24 mouse cellular contexts compared by ENCODE assay signal in the genomic region with DNA sequence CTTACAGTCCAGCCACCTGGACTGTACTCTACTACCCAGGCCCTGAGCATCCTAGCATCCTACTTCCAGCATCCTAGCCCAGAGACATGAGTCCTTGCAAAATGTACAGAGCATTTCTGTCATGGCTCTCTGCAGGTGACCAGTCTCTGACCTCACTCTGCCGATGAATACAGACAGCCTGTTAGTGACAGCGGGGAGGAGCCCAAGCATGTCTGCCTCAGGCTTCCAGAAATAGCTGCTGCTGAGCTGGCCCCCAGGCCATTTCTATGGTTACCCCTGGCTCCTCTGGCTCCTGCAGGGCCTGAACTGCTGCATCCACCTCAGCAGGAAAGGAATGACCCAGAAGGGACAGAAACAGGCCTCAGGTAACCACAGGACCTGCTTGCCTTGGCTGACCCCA. TPM values are rescaled to one million over a fixed set of nuclear protein-coding genes. Genes with fewer than 3 reads are reported as not detected.
DNase-seq lines count a peak whose midpoint lies in the region; ATAC-seq lines count a peak whose summit lies in the region.
"Had no signal": no experiment of that assay in that cellular context is flagged by ENCODE, and none has a peak within 500 bp of the region (broad histone marks: within the 10 kb centered on the region; RNA-seq: fewer than 3 reads in every experiment).

No protein-coding gene starts in this region.

- 29% methylated on average over 2 of the region's 2 CpGs for WGBS in heart, embryonic 13.5 days
- WGBS in hindbrain, embryonic 10.5 days: 29% methylated on average over 2 of the region's 2 CpGs
- WGBS in hindbrain, embryonic 16.5 days: 28% methylated on average over 2 of the region's 2 CpGs
- WGBS in midbrain, embryonic 12.5 days: 84% methylated on average over 2 of the region's 2 CpGs
- WGBS in midbrain, embryonic 13.5 days: 50% methylated on average over 2 of the region's 2 CpGs
- WGBS in hindbrain, embryonic 14.5 days: 29% methylated on average over 2 of the region's 2 CpGs

- no peak for DNase-seq in heart, postnatal 25 days (ENCODE audit: low spot score)
- DNase-seq in hindbrain, embryonic 10.5 days (ENCODE audit: low spot score): no peak
- DNase-seq in retina, postnatal 1 day: peak; percentile 44
- no peak for DNase-seq in hindbrain, embryonic 14.5 days (ENCODE audit: low spot score)
- DNase-seq: adrenal gland, postnatal 10 days; B cell, adult 2 months; cerebellum, adult 8-10 months; cerebellum, postnatal 25 days; gastrocnemius, postnatal 14 days; heart, adult 18-20 months; kidney, adult 8-10 months; liver; lung, adult 2 months; lung, postnatal 10 days; right cerebral cortex, postnatal 25 days had no signal

- ATAC-seq in heart, embryonic 13.5 days (ENCODE audit: extremely low read depth, insufficient number of reproducible peaks, low FRiP score, low TSS enrichment): peak; percentile 47; the same call in 1 of the 2 replicates
- no peak for ATAC-seq in hindbrain, embryonic 16.5 days
- ATAC-seq in midbrain, embryonic 12.5 days (ENCODE audit: low FRiP score, low read depth): no peak
- ATAC-seq in midbrain, embryonic 13.5 days: no peak
- ATAC-seq in hindbrain, embryonic 14.5 days (ENCODE audit: low FRiP score): no peak
- ATAC-seq: forebrain, embryonic 13.5 days had no signal

- no peak overlapping the region for H3K4me3 ChIP-seq in heart, embryonic 13.5 days
- H3K4me3 ChIP-seq in hindbrain, embryonic 10.5 days: no peak overlapping the region
- H3K4me3 ChIP-seq in hindbrain, embryonic 16.5 days (ENCODE audit: low read length): no peak overlapping the region
- H3K4me3 ChIP-seq in midbrain, embryonic 12.5 days: no peak overlapping the region
- H3K4me3 ChIP-seq in midbrain, embryonic 13.5 days (replicated peaks): no peak overlapping the region
- H3K4me3 ChIP-seq in hindbrain, embryonic 14.5 days (replicated peaks; ENCODE audit: low read length): no peak overlapping the region
- H3K4me3 ChIP-seq: forebrain, embryonic 13.5 days; hindbrain, embryonic 13.5 days; stomach, embryonic 15.5 days had no signal

- H3K4me1 ChIP-seq in heart, embryonic 13.5 days: peaks cover 21% of the 10 kb centered on the region
- peaks cover 43% of the 10 kb centered on the region for H3K4me1 ChIP-seq in hindbrain, embryonic 10.5 days (replicated peaks)
- H3K4me1 ChIP-seq in hindbrain, embryonic 16.5 days (ENCODE audit: control insufficient read depth, insufficient read depth, low read depth, low read length): no peaks in the 10 kb centered on the region
- H3K4me1 ChIP-seq in midbrain, embryonic 12.5 days: peaks cover 11% of the 10 kb centered on the region; the same call in 1 of the 2 replicates
- H3K4me1 ChIP-seq in midbrain, embryonic 13.5 days (replicated peaks): 0 out of 2 replicates have a peak, but pooled peaks cover 4% of the 10 kb centered on the region
- no peaks in the 10 kb centered on the region for H3K4me1 ChIP-seq in hindbrain, embryonic 14.5 days (replicated peaks; ENCODE audit: control insufficient read depth, insufficient read depth, low read length)
- H3K4me1 ChIP-seq: stomach, embryonic 15.5 days had no signal

- H3K36me3 ChIP-seq in heart, embryonic 13.5 days: no peaks in the 10 kb centered on the region
- H3K36me3 ChIP-seq in hindbrain, embryonic 10.5 days: no peaks in the 10 kb centered on the region
- H3K36me3 ChIP-seq in hindbrain, embryonic 16.5 days (ENCODE audit: control insufficient read depth, insufficient read depth, low read length): no peaks in the 10 kb centered on the region
- no peaks in the 10 kb centered on the region for H3K36me3 ChIP-seq in midbrain, embryonic 12.5 days
- no peaks in the 10 kb centered on the region for H3K36me3 ChIP-seq in midbrain, embryonic 13.5 days
- no peaks in the 10 kb centered on the region for H3K36me3 ChIP-seq in hindbrain, embryonic 14.5 days (replicated peaks; ENCODE audit: control insufficient read depth, insufficient read depth)
- H3K36me3 ChIP-seq: hindbrain, embryonic 13.5 days; stomach, embryonic 15.5 days had no signal

- peak overlapping the region; percentile 12; the same call in 1 of the 2 replicates for H3K9ac ChIP-seq in heart, embryonic 13.5 days
- H3K9ac ChIP-seq in hindbrain, embryonic 16.5 days (ENCODE audit: low read depth, low read length): no peak overlapping the region
- H3K9ac ChIP-seq in midbrain, embryonic 12.5 days (replicated peaks): peak overlapping the region; percentile 20; the same call in 1 of the 2 replicates
- no peak overlapping the region for H3K9ac ChIP-seq in midbrain, embryonic 13.5 days (replicated peaks)
- H3K9ac ChIP-seq in hindbrain, embryonic 14.5 days: no peak overlapping the region
- H3K9ac ChIP-seq: forebrain, embryonic 13.5 days; hindbrain, embryonic 13.5 days; liver, embryonic 14.5 days; stomach, embryonic 15.5 days had no signal

- intact Hi-C loops in heart, postnatal 25 days (cut with DNase I): no loop called here

- H3K27me3 ChIP-seq in heart, embryonic 13.5 days (replicated peaks): no peaks in the 10 kb centered on the region
- peaks cover 81% of the 10 kb centered on the region for H3K27me3 ChIP-seq in hindbrain, embryonic 10.5 days (ENCODE audit: insufficient read depth, poor library complexity, severe bottlenecking)
- no peaks in the 10 kb centered on the region for H3K27me3 ChIP-seq in hindbrain, embryonic 16.5 days (replicated peaks; ENCODE audit: control insufficient read depth, insufficient read depth, low read length)
- peaks cover 12% of the 10 kb centered on the region for H3K27me3 ChIP-seq in midbrain, embryonic 12.5 days
- H3K27me3 ChIP-seq in midbrain, embryonic 13.5 days: no peaks in the 10 kb centered on the region; the same call in 1 of the 2 replicates
- 0 out of 2 replicates have a peak, but pooled peaks cover 4% of the 10 kb centered on the region for H3K27me3 ChIP-seq in hindbrain, embryonic 14.5 days (ENCODE audit: control insufficient read depth, insufficient read depth, low read length)
- H3K27me3 ChIP-seq: forebrain, embryonic 13.5 days; stomach, embryonic 15.5 days had no signal

- H3K4me2 ChIP-seq in heart, embryonic 13.5 days: no peak overlapping the region; the same call in 1 of the 2 replicates
- H3K4me2 ChIP-seq in hindbrain, embryonic 16.5 days (ENCODE audit: low read length): no peak overlapping the region
- H3K4me2 ChIP-seq in midbrain, embryonic 12.5 days (replicated peaks): no peak overlapping the region
- H3K4me2 ChIP-seq in midbrain, embryonic 13.5 days (replicated peaks): no peak overlapping the region
- H3K4me2 ChIP-seq in hindbrain, embryonic 14.5 days (replicated peaks): no peak overlapping the region
- H3K4me2 ChIP-seq: forebrain, embryonic 13.5 days; hindbrain, embryonic 13.5 days; stomach, embryonic 15.5 days had no signal

- H3K9me3 ChIP-seq in heart, embryonic 13.5 days: no peaks in the 10 kb centered on the region
- H3K9me3 ChIP-seq in hindbrain, embryonic 10.5 days: no peaks in the 10 kb centered on the region
- no peaks in the 10 kb centered on the region for H3K9me3 ChIP-seq in hindbrain, embryonic 16.5 days (ENCODE audit: control insufficient read depth, low read length)
- no peaks in the 10 kb centered on the region for H3K9me3 ChIP-seq in midbrain, embryonic 12.5 days
- no peaks in the 10 kb centered on the region for H3K9me3 ChIP-seq in midbrain, embryonic 13.5 days
- H3K9me3 ChIP-seq in hindbrain, embryonic 14.5 days (ENCODE audit: control insufficient read depth, low read length): no peaks in the 10 kb centered on the region
- H3K9me3 ChIP-seq: forebrain, embryonic 13.5 days; hindbrain, embryonic 13.5 days; stomach, embryonic 15.5 days had no signal

- peak overlapping the region; percentile 86 for H3K27ac ChIP-seq in heart, embryonic 13.5 days (replicated peaks)
- peak overlapping the region; percentile 23; the same call in 1 of the 2 replicates for H3K27ac ChIP-seq in hindbrain, embryonic 10.5 days
- H3K27ac ChIP-seq in hindbrain, embryonic 16.5 days (ENCODE audit: low read depth, low read length): no peak overlapping the region
- no peak overlapping the region for H3K27ac ChIP-seq in midbrain, embryonic 12.5 days (replicated peaks)
- no peak overlapping the region for H3K27ac ChIP-seq in midbrain, embryonic 13.5 days
- no peak overlapping the region for H3K27ac ChIP-seq in hindbrain, embryonic 14.5 days
- H3K27ac ChIP-seq: forebrain, embryonic 13.5 days; hindbrain, embryonic 13.5 days; liver, embryonic 14.5 days; macrophage; stomach, embryonic 15.5 days had no signal

RNA-seq across cellular contexts. Expression of gene Rasd1, which starts 6.9 kb away (rescaled TPM):
- 8.0 and 8.3 TPM in 2 replicates for polyA plus RNA-seq in heart, embryonic 13.5 days (2015; fragmentation: Nextera tagmentation; extraction: Ambion mirVana)
- total RNA-seq in heart, postnatal 25 days (2021): 1 to 10 TPM; 6.4 to 6.5 TPM
- polyA plus RNA-seq in hindbrain, embryonic 10.5 days (2016; fragmentation: Nextera tagmentation; extraction: Ambion mirVana): 1.6 and 2.9 TPM in 2 replicates
- polyA plus RNA-seq in hindbrain, embryonic 16.5 days (2015; fragmentation: Nextera tagmentation; extraction: Ambion mirVana): 1.4 TPM in 2 replicates
- polyA plus RNA-seq in midbrain, embryonic 12.5 days (2016; fragmentation: Nextera tagmentation; extraction: Ambion mirVana): 0.84 and 1.9 TPM in 2 replicates
- 0.72 and 1.3 TPM in 2 replicates for polyA plus RNA-seq in midbrain, embryonic 13.5 days (2015; fragmentation: Nextera tagmentation; extraction: Ambion mirVana)
- 0.97 and 1.3 TPM in 2 replicates for polyA plus RNA-seq in hindbrain, embryonic 14.5 days (2014; fragmentation: Nextera tagmentation; extraction: Ambion mirVana)

RNA-seq across cellular contexts. Expression of gene Med9, which starts 23.7 kb away (rescaled TPM):
- 42.6 and 48.2 TPM in 2 replicates for polyA plus RNA-seq in heart, embryonic 13.5 days (2015; fragmentation: Nextera tagmentation; extraction: Ambion mirVana)
- total RNA-seq in heart, postnatal 25 days (2021): 10 to 100 TPM; 23.5 to 24.7 TPM
- 53.3 and 55.4 TPM in 2 replicates for polyA plus RNA-seq in hindbrain, embryonic 10.5 days (2016; fragmentation: Nextera tagmentation; extraction: Ambion mirVana)
- polyA plus RNA-seq in hindbrain, embryonic 16.5 days (2015; fragmentation: Nextera tagmentation; extraction: Ambion mirVana): 40.3 and 40.4 TPM in 2 replicates
- 39.4 and 41.5 TPM in 2 replicates for polyA plus RNA-seq in midbrain, embryonic 12.5 days (2016; fragmentation: Nextera tagmentation; extraction: Ambion mirVana)
- 34.1 and 34.9 TPM in 2 replicates for polyA plus RNA-seq in midbrain, embryonic 13.5 days (2015; fragmentation: Nextera tagmentation; extraction: Ambion mirVana)
- 32.7 and 36.1 TPM in 2 replicates for polyA plus RNA-seq in hindbrain, embryonic 14.5 days (2014; fragmentation: Nextera tagmentation; extraction: Ambion mirVana)

Comparison
In these comparisons a context has a peak if more than half of its experiments do, and no peak if none do; other contexts are left out.
1. H3K27ac ChIP-seq: peak in heart, embryonic 13.5 days (single experiment) and hindbrain, embryonic 10.5 days (single experiment); none in hindbrain, embryonic 16.5 days (single experiment), midbrain, embryonic 12.5 days (single experiment), midbrain, embryonic 13.5 days (single experiment) and hindbrain, embryonic 14.5 days (single experiment).
2. H3K9ac ChIP-seq: peak in heart, embryonic 13.5 days (single experiment) and midbrain, embryonic 12.5 days (single experiment); none in hindbrain, embryonic 16.5 days (single experiment), midbrain, embryonic 13.5 days (single experiment) and hindbrain, embryonic 14.5 days (single experiment).